Mouse (Mus musculus): ENCODE measurements around the gene Mfsd5. TPM values are rescaled to one million over a fixed set of nuclear protein-coding genes. Genes with fewer than 3 reads are reported as not detected.
A peak's percentile ranks its signal among the peaks of the same experiment; 100 is the strongest.

Mfsd5 gene
- total and polyA plus RNA-seq, 3 experiments = 56.3 to 115 (median 83.6) TPM

GRCm38 (mm10) chr15:102278726-102279091 lies 545 bp upstream of the Mfsd5 start:
- Histone ChIP-seq H3K27me3 (ENCODE audit: control insufficient read depth in 1 of 2, insufficient read depth in 2 of 2, low read length in 2 of 2) (peaks cover 0 to 2% of the 10 kb centered on the region in 2 experiments; a peak in 1 of 4 replicates), H3K9me3 (replicated peaks; ENCODE audit: insufficient read depth, low read length) (no peaks in the 10 kb centered on the region), H3K4me1 (ENCODE audit: control insufficient read depth in 1 of 2, insufficient read depth in 2 of 2, low read length in 2 of 2) (peaks cover 10 to 36% of the 10 kb centered on the region in 2 experiments), H3K79me2 (ENCODE audit: control insufficient read depth, insufficient read depth, low read length, poor library complexity) (peaks cover 24% of the 10 kb centered on the region), H3K36me3 (ENCODE audit: control insufficient read depth in 1 of 2, insufficient read depth in 2 of 2, low read length in 2 of 2) (peaks cover 0 to 31% of the 10 kb centered on the region in 2 experiments; a peak in 2 of 4 replicates), H3K27ac (ENCODE audit: control insufficient read depth, low read depth, low read length) (peak overlapping the region; percentile 31), H3K9ac (ENCODE audit: control insufficient read depth, low read depth, low read length, poor library complexity, severe bottlenecking) (peak overlapping the region; percentile 75), H3K4me3 (ENCODE audit: control insufficient read depth in 1 of 2, insufficient read depth in 1 of 2, low read depth in 2 of 2, low read length in 2 of 2) (peak overlapping the region; percentile 67 to 91)
- DNase-seq (ENCODE audit: low read depth, low spot score) = peak; percentile 64
- TF ChIP-seq MEF2A (IDR thresholded peaks at IDR 0.05; ENCODE audit: extremely low read depth, insufficient replicate concordance, low read depth, low read length, poor library complexity, severe bottlenecking) (no peak), MYC (IDR thresholded peaks at IDR 0.05; ENCODE audit: low read depth, low read length) (0 out of 2 replicates have a peak, but pooled peaks have one; percentile 29)

GRCm38 (mm10) chr15:102279783-102280520 lies 698 bp downstream of the Mfsd5 start:
- H3K9ac ChIP-seq (ENCODE audit: control insufficient read depth, low read depth, low read length, poor library complexity, severe bottlenecking) = peak overlapping the region; percentile 91
- TF ChIP-seq MAZ (IDR thresholded peaks at IDR 0.05; ENCODE audit: low read depth, low read length) = no peak
- no peak for TF ChIP-seq CHD2 (IDR thresholded peaks at IDR 0.05; ENCODE audit: low read length)
- peaks cover 24% of the 10 kb centered on the region for H3K79me2 ChIP-seq (ENCODE audit: control insufficient read depth, insufficient read depth, low read length, poor library complexity)
- H3K4me3 ChIP-seq (ENCODE audit: control insufficient read depth in 1 of 2, insufficient read depth in 1 of 2, low read depth in 2 of 2, low read length in 2 of 2) = peak overlapping the region; percentile 67 to 91
- H3K27ac ChIP-seq (ENCODE audit: control insufficient read depth, low read depth, low read length) = peak overlapping the region; percentile 69
- peaks cover 12 to 48% of the 10 kb centered on the region in 2 experiments for H3K4me1 ChIP-seq (ENCODE audit: control insufficient read depth in 1 of 2, insufficient read depth in 2 of 2, low read length in 2 of 2)
- H3K36me3 ChIP-seq (ENCODE audit: control insufficient read depth in 1 of 2, insufficient read depth in 2 of 2, low read length in 2 of 2) = peaks cover 0 to 38% of the 10 kb centered on the region in 2 experiments; a peak in 2 of 4 replicates
- H3K9me3 ChIP-seq (replicated peaks; ENCODE audit: insufficient read depth, low read length) = no peaks in the 10 kb centered on the region
- peak; percentile 67 for DNase-seq (ENCODE audit: low read depth, low spot score)
- no peaks in the 10 kb centered on the region for H3K27me3 ChIP-seq (ENCODE audit: control insufficient read depth in 1 of 2, insufficient read depth in 2 of 2, low read length in 2 of 2)

DNA sequence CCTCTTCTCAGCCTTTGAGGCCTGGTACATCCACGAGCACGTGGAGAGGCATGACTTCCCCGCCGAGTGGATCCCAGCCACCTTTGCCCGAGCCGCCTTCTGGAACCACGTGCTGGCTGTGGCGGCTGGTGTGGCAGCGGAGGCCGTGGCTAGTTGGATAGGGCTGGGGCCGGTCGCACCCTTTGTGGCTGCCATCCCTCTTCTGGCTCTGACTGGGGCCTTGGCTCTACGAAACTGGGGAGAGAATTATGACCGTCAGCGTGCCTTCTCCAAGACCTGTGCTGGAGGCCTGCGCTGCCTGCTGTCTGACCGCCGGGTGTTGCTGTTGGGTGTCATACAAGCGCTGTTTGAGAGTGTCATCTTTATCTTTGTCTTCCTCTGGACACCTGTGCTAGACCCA lies 1.4 kb downstream of the Mfsd5 start:
- Histone ChIP-seq H3K9me3 (replicated peaks; ENCODE audit: insufficient read depth, low read length) (no peaks in the 10 kb centered on the region), H3K36me3 (ENCODE audit: control insufficient read depth in 1 of 2, insufficient read depth in 2 of 2, low read length in 2 of 2) (peaks cover 0 to 38% of the 10 kb centered on the region in 2 experiments; a peak in 2 of 4 replicates), H3K9ac (ENCODE audit: control insufficient read depth, low read depth, low read length, poor library complexity, severe bottlenecking) (no peak overlapping the region), H3K27me3 (ENCODE audit: control insufficient read depth in 1 of 2, insufficient read depth in 2 of 2, low read length in 2 of 2) (no peaks in the 10 kb centered on the region), H3K79me2 (ENCODE audit: control insufficient read depth, insufficient read depth, low read length, poor library complexity) (peaks cover 24% of the 10 kb centered on the region), H3K27ac (ENCODE audit: control insufficient read depth, low read depth, low read length) (no peak overlapping the region), H3K4me1 (ENCODE audit: control insufficient read depth in 1 of 2, insufficient read depth in 2 of 2, low read length in 2 of 2) (peaks cover 12 to 50% of the 10 kb centered on the region in 2 experiments), H3K4me3 (ENCODE audit: control insufficient read depth in 1 of 2, insufficient read depth in 1 of 2, low read depth in 2 of 2, low read length in 2 of 2) (no peak overlapping the region)
- TF ChIP-seq MXI1 (IDR thresholded peaks at IDR 0.05; ENCODE audit: low read depth, low read length) = no peak
- TF ChIP-seq MEF2A (IDR thresholded peaks at IDR 0.05; ENCODE audit: extremely low read depth, insufficient replicate concordance, low read depth, low read length, poor library complexity, severe bottlenecking) = no peak
- TF ChIP-seq MYC (IDR thresholded peaks at IDR 0.05; ENCODE audit: low read depth, low read length) = no peak
- no peak for TF ChIP-seq ZC3H11A (IDR thresholded peaks at IDR 0.05; ENCODE audit: low read depth, low read length)
- no peak for TF ChIP-seq RAD21 (IDR thresholded peaks at IDR 0.05; ENCODE audit: low read depth, low read length)
- no peak for TF ChIP-seq ETS1 (IDR thresholded peaks at IDR 0.05; ENCODE audit: low read depth, low read length)
- TF ChIP-seq ZKSCAN1 (IDR thresholded peaks at IDR 0.05; ENCODE audit: low read depth, low read length) = no peak
- no peak for TF ChIP-seq JUND (IDR thresholded peaks at IDR 0.05; ENCODE audit: low read depth, low read length)
- TF ChIP-seq MAFK (IDR thresholded peaks at IDR 0.05; ENCODE audit: borderline replicate concordance, low read depth, low read length) = no peak
- no peak for TF ChIP-seq UBTF (IDR thresholded peaks at IDR 0.05; ENCODE audit: borderline replicate concordance, insufficient read depth, low read depth, low read length)
- no peak for TF ChIP-seq CHD2 (IDR thresholded peaks at IDR 0.05; ENCODE audit: low read length)
- no peak for TF ChIP-seq SIN3A (IDR thresholded peaks at IDR 0.05; ENCODE audit: low read length)
- TF ChIP-seq EP300 (IDR thresholded peaks at IDR 0.05; ENCODE audit: low read depth in 1 of 2, low read length in 2 of 2) = no peak
- no peak for TF ChIP-seq MYB (IDR thresholded peaks at IDR 0.05; ENCODE audit: low read depth, low read length)
- DNase-seq (ENCODE audit: low read depth, low spot score) = no peak

Data from MEL (cell line).